Mouse (Mus musculus) ES-E14 (cell line): ENCODE measurements at regions not wholly inside any gene's neighbourhood (a gene's known extent, or its start where the extent isn't known, plus 50 kb on each side); places are given as distances from the start of the nearest gene placed in this dataset.

Source experiments
- CHD2 ChIP-seq: IDR thresholded peaks from 2 replicates; pipeline ENCODE4 v1.6.1; 2014; ENCODE audit warnings: mild to moderate bottlenecking, low read depth, low read length, inconsistent platforms
- HCFC1 ChIP-seq: IDR thresholded peaks from 2 replicates; pipeline ENCODE4 v1.6.1; 2012; ENCODE audit warnings: low read length, inconsistent platforms, borderline replicate concordance; ENCODE audit not compliant: insufficient read depth
- MAFK ChIP-seq: IDR thresholded peaks from 2 replicates; pipeline ENCODE4 v1.6.1; 2014; ENCODE audit warnings: mild to moderate bottlenecking, low read depth, low read length, inconsistent platforms; ENCODE audit not compliant: insufficient read depth
- ZNF384 ChIP-seq: IDR thresholded peaks from 2 replicates; pipeline ENCODE4 v1.6.1; 2012; ENCODE audit warnings: low read depth, low read length, inconsistent platforms

- TF ChIP-seq CHD2 (no peak), MAFK (no peak), HCFC1 (no peak), ZNF384 (no peak)
Measured at GRCm38 (mm10) chr19:21179886-21180285, 92.2 kb upstream of the Zfand5 start.
